Mouse (Mus musculus) embryonic fibroblast, embryonic 13.5 days (primary cell): ENCODE data around the gene 1520401A03Rik. TPM values are rescaled to one million over a fixed set of nuclear protein-coding genes. Genes with fewer than 3 reads are reported as not detected.
"Not testable (repeated sequence)": the region's sequence is repeated elsewhere in the genome, so short reads cannot be mapped to it uniquely, and the experiment has no call there.

Source experiments
- H3K27ac ChIP-seq: 2 replicates; pipeline ENCODE4 v1.5.1; 2012; ENCODE audit warnings: low read length, control low read depth, inconsistent platforms; ENCODE audit not compliant: insufficient read depth
- H3K4me1 ChIP-seq: 2 replicates; pipeline ENCODE4 v1.6.1; 2011; ENCODE audit warnings: low read length; ENCODE audit not compliant: control insufficient read depth, insufficient read depth
- H3K4me3 ChIP-seq: 2 replicates; pipeline ENCODE4 v1.5.1; 2011; ENCODE audit warnings: mild to moderate bottlenecking, control low read depth, low read length; ENCODE audit not compliant: insufficient read depth
- CTCF ChIP-seq: IDR thresholded peaks from 2 replicates; pipeline ENCODE4 v1.5.1; 2011; ENCODE audit warnings: mild to moderate bottlenecking, control low read depth, low read length, moderate library complexity, borderline replicate concordance; ENCODE audit not compliant: insufficient read depth
- POLR2A ChIP-seq: IDR thresholded peaks from 2 replicates; pipeline ENCODE4 v1.6.1; 2011; ENCODE audit warnings: low read depth, mild to moderate bottlenecking, control low read depth, low read length, moderate library complexity
- polyA plus RNA-seq: library from polyadenylated mRNA; stranded (reverse); fragments of >200 nt; gene quantifications from 2 replicates; pipeline ENCODE4 v1.2.4, GENCODE M21; 2011; ENCODE audit warnings: low read depth; ENCODE audit not compliant: missing spikeins, insufficient read length

The 1520401A03Rik gene
- polyA plus RNA-seq = not detected in 2 replicates

GRCm38 (mm10) chr17:23722376-23723125 is at the start of gene 1520401A03Rik:
1520401A03Rik (minus strand) TSS chr17:23722783.
- H3K4me1 ChIP-seq = peaks cover 4% of the 10 kb centered on the region; the same call in 1 of the 2 replicates
- no peak within 1 kb of the TSS for H3K27ac ChIP-seq
- no peak within 1 kb of the TSS for H3K4me3 ChIP-seq
- TF ChIP-seq POLR2A = no peak
- TF ChIP-seq CTCF = no peak

- not testable (repeated sequence) for H3K4me3 ChIP-seq
Measured at GRCm38 (mm10) chr17:23772219-23772556, 49.6 kb upstream of the 1520401A03Rik start.

GRCm38 (mm10) chr17:23771284-23772218 is 49.0 kb upstream of the 1520401A03Rik start, which contains the start of gene Flywch1:
Flywch1 (minus strand) TSS chr17:23771602.
- H3K27ac ChIP-seq = peak within 1 kb of the TSS; percentile 32
- H3K4me1 ChIP-seq = peaks cover 2% of the 10 kb centered on the region; the same call in 1 of the 2 replicates
- H3K4me3 ChIP-seq = peak within 1 kb of the TSS; percentile 85
- TF ChIP-seq POLR2A = peak; percentile 57
- TF ChIP-seq CTCF = no peak

More at GRCm38 (mm10) chr17:23772219-23772556, 49.6 kb upstream of the 1520401A03Rik start:
- H3K4me1 ChIP-seq, H3K27ac ChIP-seq: not testable (repeated sequence)

- TF ChIP-seq POLR2A = no peak; the same call in 1 of the 2 replicates
- TF ChIP-seq CTCF = no peak
- H3K4me3 ChIP-seq = peak overlapping the region; percentile 85
- peaks cover 2% of the 10 kb centered on the region; the same call in 1 of the 2 replicates for H3K4me1 ChIP-seq
- H3K27ac ChIP-seq = peak overlapping the region; percentile 32
Measured at GRCm38 (mm10) chr17:23770896-23771283, 48.3 kb upstream of the 1520401A03Rik start.

- H3K4me1 ChIP-seq = peaks cover 2% of the 10 kb centered on the region; the same call in 1 of the 2 replicates
- peak overlapping the region; percentile 85 for H3K4me3 ChIP-seq
- peak overlapping the region; percentile 32 for H3K27ac ChIP-seq
- TF ChIP-seq CTCF (no peak), POLR2A (no peak)
Measured at GRCm38 (mm10) chr17:23770493-23770892, 47.9 kb upstream of the 1520401A03Rik start.

- no peaks in the 10 kb centered on the region for H3K4me1 ChIP-seq
- TF ChIP-seq POLR2A (no peak), CTCF (no peak)
Measured at GRCm38 (mm10) chr17:23762976-23763375, 40.4 kb upstream of the 1520401A03Rik start.

GRCm38 (mm10) chr17:23761155-23761554 is 38.6 kb upstream of the 1520401A03Rik start:
- Histone ChIP-seq H3K4me1 (no peaks in the 10 kb centered on the region), H3K4me3 (no peak overlapping the region), H3K27ac (no peak overlapping the region)
- TF ChIP-seq CTCF (no peak), POLR2A (no peak)

More at GRCm38 (mm10) chr17:23762976-23763375, 40.4 kb upstream of the 1520401A03Rik start:
- Histone ChIP-seq H3K4me3 (no peak overlapping the region), H3K27ac (no peak overlapping the region)

- Histone ChIP-seq H3K4me3 (no peak overlapping the region), H3K27ac (no peak overlapping the region), H3K4me1 (no peaks in the 10 kb centered on the region)
- TF ChIP-seq CTCF (no peak), POLR2A (no peak)
Measured at GRCm38 (mm10) chr17:23760231-23760630, 37.6 kb upstream of the 1520401A03Rik start.

- Histone ChIP-seq H3K27ac (no peak overlapping the region), H3K4me1 (no peaks in the 10 kb centered on the region), H3K4me3 (no peak overlapping the region)
- TF ChIP-seq CTCF = no peak
- TF ChIP-seq POLR2A = no peak
Measured at GRCm38 (mm10) chr17:23758801-23759200, 36.2 kb upstream of the 1520401A03Rik start.
